Mouse (Mus musculus): ENCODE measurements at regions not wholly inside any gene's neighbourhood (a gene's known extent, or its start where the extent isn't known, plus 50 kb on each side); places are given as distances from the start of the nearest gene placed in this dataset.

- no peak for DNase-seq (ENCODE audit: low spot score)
Measured at GRCm38 (mm10) chr1:75997222-75997621, 451.2 kb downstream of the Slc4a3 start.

GRCm38 (mm10) chr1:76001124-76001523 lies 455.1 kb downstream of the Slc4a3 start:
- no peak for DNase-seq (ENCODE audit: low spot score)

DNA sequence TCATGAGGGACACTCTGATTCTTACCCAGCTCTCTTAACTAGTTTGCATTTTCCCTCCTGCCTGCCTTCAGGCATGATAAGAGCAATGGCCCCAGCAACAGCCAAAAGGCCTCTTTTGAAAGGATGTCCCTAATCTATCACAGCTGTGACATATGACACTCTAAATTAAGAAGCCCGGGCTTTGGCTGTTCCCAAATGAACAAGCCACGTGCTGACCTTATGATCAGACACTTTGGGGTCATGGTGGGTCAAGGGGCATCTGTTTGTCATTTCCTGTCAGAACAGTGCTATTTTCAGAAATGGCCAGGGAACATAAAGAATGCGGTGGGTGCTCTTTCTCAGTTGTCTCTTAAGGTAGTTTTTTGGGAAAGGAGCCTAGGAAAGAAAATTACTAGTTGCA lies 463.5 kb downstream of the Slc4a3 start:
- DNase-seq (ENCODE audit: low spot score), result peak; percentile 24

DNA sequence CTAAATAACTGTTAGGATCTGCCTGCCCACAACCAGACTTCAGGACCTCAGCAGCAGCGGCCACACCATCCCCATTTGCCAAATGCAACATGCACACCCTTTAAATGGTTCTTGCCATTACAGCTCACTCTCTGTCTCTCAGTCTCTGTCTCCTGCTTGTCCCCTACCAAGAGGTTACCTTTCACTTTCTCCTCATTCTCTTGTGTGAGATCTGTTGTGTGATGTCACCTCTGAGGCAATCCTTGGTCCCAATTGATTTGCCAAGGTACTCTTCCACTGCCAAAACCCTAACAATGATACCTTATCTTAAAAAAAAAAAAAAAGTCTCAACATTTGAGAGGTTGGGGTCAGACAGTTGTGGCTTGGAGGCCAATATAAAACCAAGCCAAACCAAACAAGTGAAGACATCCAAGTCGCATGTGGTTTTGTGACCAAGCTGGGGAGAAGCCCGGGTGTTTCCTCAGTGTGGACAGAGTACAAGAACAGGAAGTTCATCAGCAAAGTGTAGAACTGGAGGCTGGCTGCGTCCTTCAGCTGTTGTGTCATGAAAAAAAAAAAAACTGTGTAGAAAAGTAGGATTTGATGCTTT lies 464.2 kb downstream of the Slc4a3 start:
- DNase-seq (ENCODE audit: low spot score), result no peak

GRCm38 (mm10) chr1:76018588-76018987 lies 472.5 kb downstream of the Slc4a3 start:
- DNase-seq (ENCODE audit: low spot score), result no peak

DNA sequence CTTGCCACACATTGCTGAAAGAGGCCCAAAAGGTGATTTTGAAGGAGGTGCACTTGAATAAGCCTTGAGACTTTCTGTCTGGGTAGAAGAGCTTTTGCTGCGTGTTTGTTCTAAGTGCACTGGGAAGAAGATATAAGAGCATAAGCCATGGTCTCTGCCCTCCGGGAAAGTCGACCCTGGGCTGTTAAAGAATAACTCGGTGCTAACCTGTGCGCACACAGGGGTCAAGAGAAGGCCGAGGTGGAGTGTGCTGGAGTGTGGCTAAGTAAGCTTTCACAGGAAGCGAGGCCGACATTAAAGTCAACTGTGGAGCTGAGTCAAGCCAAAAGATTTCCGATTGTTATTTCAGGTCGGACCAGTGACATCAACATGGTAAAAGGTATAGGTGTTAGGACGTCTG lies 473.0 kb downstream of the Slc4a3 start:
- DNase-seq (ENCODE audit: low spot score), result peak; percentile 80

DNA sequence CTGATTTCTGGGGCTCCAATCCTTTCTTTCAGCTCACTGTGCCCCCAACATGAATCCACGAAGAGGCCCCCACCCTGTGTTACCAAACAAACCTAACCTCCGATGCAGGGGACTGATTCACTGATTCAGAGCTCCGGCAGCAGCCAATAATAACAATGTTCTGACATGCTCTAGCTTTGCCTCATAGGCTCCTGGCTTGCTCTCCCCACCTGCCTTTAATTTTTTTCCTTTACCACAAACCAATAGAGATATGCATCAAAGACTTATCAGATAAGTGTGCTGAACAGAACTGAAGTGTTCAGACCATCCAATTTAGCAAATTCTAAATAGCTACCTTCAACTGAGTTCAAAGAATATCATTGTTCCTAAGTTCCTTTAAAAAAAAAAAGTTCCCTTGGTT lies 478.6 kb downstream of the Slc4a3 start:
- DNase-seq (ENCODE audit: low spot score), result no peak

GRCm38 (mm10) chr1:76025389-76025788 lies 479.3 kb downstream of the Slc4a3 start:
- DNase-seq (ENCODE audit: low spot score), result no peak

DNA sequence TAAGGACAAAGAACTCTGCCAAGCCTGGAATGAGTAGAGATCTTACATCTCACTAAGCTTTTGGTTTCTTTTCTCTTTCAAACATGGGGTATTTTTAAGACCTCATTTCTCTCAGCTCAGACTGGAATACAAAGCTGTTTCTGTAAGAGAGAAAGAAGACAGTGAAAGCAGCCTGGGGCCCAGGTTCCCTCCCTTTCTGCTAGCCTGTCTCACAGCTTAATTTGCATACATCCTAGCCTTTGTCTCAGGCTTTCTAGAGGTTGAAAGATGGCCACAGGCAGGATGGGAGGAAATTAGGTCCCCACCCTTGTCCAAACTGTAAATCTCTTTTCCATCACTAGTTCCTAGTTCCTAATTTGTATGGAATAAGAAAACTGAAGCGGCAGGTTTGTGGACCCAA lies 483.0 kb downstream of the Slc4a3 start:
- DNase-seq (ENCODE audit: low spot score), result no peak

GRCm38 (mm10) chr1:76031171-76031922 lies 485.3 kb downstream of the Slc4a3 start:
- DNase-seq (ENCODE audit: low spot score), result peak; percentile 27

GRCm38 (mm10) chr1:76031923-76032285 lies 485.8 kb downstream of the Slc4a3 start:
- DNase-seq (ENCODE audit: low spot score), result no peak

DNA sequence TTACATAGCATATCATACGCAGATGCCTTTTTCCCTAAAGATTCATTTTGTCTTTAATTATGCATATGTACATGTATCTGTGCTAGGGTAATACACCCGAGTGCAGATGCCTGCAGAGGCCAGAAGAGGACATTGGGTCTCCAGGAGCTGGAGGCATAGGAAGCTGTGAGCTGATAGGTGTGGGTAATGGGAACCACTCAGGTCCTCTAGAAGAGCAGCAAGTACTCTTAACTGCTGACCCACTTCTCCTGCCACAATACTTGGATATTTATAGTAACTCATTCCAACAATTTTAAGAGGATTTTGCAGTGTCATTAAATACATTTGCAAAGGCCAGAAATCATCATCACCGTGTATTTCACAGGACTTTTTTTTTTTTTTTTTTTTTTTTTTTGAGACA lies 486.6 kb downstream of the Slc4a3 start:
- no peak for DNase-seq (ENCODE audit: low spot score)

DNA sequence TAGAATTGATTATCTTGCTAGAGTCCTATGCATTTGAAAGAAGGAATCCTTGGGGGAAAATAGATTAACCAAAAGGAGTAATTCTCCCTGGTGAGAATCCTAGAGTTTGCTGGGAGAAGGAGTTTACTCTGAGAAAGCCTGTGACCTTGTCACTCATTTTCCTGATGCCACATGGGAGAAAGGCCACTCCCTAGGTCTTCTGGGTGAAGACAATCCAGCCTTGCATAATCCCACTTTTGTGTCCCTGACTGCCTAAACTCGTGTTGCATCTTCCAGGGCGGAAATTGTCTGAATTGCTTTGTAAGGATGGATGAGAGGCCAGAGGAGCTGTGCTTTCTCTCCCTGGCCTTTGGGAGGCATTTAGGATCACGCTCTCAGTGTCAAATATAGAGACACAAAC lies 490.2 kb downstream of the Slc4a3 start:
- DNase-seq (ENCODE audit: low spot score), result no peak

GRCm38 (mm10) chr1:76039029-76039655 lies 493.1 kb downstream of the Slc4a3 start:
- peak; percentile 11 for DNase-seq (ENCODE audit: low spot score)

DNA sequence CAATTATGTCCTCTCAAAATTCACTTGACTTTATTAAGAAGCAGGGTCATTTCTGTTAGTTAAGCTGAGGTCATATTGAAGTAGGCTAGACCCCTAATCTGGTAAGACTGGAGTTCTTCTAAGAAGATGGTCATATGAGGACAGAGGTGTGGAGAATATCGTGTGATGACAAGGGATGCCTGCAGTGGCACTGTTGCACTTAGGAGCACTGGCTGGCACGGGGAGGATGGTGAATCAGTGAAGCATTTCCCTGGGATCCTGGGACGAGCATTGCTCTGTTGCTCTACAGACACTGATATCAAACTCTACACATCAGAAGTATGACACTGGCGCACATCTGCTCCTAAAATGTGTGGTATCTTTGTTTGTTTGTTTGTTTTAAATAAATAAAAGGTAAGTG lies 493.6 kb downstream of the Slc4a3 start:
- no peak for DNase-seq (ENCODE audit: low spot score)

DNA sequence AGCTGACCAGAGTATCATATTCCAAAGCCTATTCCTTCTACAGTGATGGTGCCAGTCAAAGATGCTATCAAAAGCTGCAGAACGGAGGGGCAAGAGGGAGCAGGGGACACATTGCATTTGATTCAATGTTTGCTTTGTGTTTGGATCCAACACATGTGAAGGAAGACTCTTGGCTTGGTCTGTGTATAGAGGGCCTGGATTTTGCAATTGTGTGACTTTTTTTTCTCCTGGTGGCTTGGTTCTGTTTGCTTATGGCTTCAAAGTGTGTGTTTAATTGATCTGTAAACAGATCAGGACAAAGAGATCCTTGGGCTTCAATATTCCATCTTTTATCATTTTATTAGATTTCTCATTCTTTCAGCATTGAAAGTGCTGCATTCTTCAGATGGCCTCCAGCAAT lies 504.2 kb downstream of the Slc4a3 start:
- DNase-seq (ENCODE audit: low spot score), result no peak

DNA sequence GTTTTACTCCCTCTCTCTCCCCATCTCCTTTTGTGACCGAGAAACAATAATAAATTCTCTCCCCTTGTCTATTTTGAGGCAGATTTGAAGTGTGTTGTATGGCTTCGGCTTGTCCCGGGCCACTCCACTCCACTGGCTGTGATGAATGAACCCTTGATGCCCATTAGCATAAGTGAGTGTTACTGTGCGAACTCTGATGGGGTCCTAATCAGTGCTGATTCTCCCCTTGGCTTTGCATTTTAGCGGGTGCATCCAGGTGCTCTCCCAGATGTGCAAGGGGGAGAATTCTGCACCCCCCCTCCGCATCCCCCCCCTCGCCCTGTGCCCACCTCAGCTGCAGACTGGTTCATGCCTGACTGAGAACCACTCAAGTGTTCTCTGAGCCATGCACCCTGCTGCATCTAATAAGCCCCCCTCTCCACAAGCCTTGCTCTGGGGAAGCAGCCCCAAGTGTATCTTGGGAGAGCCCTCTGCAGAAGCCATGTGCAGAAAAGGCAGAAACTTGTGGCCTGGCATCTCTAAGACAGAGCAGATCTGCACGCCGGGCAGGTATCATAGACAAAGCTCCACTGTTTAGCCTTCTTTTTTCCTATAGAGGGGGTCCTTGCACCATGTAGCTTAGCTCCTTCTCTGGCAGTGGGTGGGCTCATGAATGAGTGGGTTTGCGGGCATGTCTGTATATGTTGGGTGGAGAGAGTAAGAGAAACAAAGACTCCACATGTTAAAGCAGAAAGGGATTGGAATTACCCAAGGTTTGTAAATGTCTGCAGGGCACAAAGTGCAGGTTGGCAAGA lies 507.5 kb downstream of the Slc4a3 start:
- no peak for DNase-seq (ENCODE audit: low spot score)

- no peak for DNase-seq (ENCODE audit: low spot score)
Measured at GRCm38 (mm10) chr1:76065783-76066182, 519.7 kb downstream of the Slc4a3 start.

GRCm38 (mm10) chr1:76070831-76071321 lies 524.8 kb downstream of the Slc4a3 start:
- DNase-seq (ENCODE audit: low spot score), result no peak

DNA sequence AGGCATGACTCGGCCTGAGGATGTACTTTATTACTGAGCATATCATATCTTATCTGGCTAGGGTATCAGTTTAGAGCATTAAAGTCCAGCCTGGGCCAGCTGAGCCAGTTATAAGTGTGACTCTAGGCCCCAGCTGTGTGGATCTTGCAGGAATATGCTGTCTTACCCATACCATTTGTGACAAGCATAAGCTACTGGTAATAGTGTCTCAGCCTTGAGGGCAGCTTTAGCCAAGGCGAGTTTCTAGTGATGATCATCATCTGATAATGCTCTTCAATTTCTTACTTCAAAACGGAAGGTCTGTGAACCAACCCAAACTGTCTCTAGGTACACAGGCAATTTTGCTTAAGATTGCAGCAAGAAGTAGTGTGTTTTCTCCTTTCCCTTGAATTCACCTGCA lies 529.1 kb downstream of the Slc4a3 start:
- DNase-seq (ENCODE audit: low spot score), result no peak

DNA sequence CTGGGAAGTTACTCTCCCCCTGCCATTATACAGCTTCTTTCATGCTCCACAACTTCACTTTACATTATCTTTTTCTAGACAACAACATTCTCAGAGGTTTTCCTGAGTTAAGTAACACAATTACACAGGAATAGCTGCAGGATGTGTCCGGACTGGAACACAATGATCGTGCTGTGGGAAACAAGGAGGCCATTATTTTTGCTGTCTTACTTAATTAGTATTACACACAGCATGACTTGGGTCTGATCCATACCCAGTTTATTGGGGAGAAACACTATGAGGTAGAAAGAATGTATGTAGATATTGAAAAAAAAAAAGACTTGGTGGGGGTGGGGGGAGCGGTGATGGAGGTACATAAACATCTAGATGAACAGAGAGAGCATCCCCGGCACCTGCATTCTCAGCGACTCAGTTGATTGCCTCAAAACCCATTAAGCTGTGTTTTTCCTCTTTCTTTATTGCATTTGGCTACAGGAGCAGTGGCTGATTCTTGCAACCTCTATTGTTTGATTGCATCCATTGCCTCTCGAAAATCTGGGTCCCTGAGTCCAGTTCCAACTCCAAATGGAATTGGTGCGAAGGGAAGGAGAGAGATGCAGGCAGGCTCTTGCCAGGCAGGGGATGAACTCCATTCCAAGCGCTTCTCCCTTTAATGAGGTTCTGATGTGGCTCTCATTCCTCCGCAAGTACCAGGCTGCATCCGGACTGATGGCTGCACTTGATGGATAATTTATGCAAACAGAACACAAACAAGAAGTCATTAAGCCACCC lies 529.8 kb downstream of the Slc4a3 start:
- no peak for DNase-seq (ENCODE audit: low spot score)

DNA sequence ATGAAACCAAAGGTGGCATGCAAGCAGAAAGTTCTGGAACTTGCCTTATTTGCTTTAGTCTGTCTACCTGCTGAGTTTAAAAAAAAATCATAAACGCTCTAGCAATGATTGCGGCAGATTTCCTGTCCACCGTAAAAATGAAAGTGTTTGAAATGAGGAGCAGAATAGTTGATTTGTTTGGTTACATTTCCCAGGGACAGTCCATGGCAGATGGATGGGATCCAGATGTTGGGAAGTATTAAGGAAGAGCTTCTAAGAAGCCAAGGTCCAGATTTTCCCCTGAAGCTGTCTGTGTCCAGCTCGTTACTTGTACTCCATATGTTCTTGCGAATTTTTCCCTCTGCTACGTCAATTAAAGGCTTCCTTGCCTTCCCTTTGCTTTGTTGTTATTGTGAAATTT lies 534.2 kb downstream of the Slc4a3 start:
- no peak for DNase-seq (ENCODE audit: low spot score)

Measured in yolk sac, embryonic 10.5 days (tissue).